10 mouse cellular contexts compared by ENCODE assay signal in the genomic region with DNA sequence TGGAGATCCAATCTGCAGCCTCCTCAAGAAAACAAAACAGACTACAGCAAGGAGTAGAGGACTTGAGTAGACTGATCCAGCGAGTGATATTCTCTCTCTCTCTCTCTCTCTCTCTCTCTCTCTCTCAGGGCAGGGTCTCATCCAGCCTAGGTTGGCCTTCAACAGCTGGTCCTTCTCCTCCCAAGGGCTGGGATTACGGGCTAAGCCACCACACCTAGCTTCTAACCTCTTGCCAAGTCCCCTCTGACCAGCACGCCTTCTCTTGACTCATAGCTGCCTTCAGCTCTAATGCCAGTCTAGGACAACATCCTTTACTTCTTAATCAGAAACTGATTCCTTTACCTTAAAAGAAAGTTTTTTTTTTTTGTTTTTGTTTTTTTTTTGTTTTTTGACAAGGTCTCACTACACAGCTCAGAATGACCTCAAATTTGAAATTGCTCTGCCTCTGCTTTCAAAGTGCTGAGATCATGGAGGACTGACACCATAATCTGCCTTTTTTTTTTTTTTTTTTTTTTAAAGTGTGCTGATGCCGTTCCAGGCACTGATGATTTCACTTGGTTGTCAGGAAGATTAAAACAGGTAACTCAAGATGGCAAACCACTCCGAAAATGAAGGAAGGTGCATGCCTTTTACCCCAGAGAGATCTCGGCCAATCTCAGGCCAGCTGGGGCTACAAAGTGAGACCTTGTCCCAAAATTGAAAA. TPM values are rescaled to one million over a fixed set of nuclear protein-coding genes. Genes with fewer than 3 reads are reported as not detected.
DNase-seq lines count a peak whose midpoint lies in the region; ATAC-seq and TF ChIP-seq lines count a peak whose summit lies in the region.
"Had no signal": no experiment of that assay in that cellular context is flagged by ENCODE, and none has a peak within 500 bp of the region (broad histone marks: within the 10 kb centered on the region; RNA-seq: fewer than 3 reads in every experiment).

No protein-coding gene starts in this region.

- DNase-seq in layer of hippocampus, adult 2 months (ENCODE audit: low spot score in 2 of 2): no peak
- no peak for DNase-seq in layer of hippocampus, postnatal 36 days
- no peak for DNase-seq in right cerebral cortex, postnatal 36 days (ENCODE audit: low spot score in 2 of 2)
- no peak for DNase-seq in yolk sac, embryonic 10.5 days (ENCODE audit: low spot score)
- DNase-seq: cerebellum, postnatal 10 days had no signal

- H3K4me3 ChIP-seq in layer of hippocampus, adult 2 months: no peak overlapping the region
- H3K4me3 ChIP-seq in E14TG2a.4 (replicated peaks; ENCODE audit: low read length): peak overlapping the region; percentile 64
- H3K4me3 ChIP-seq in brown adipose tissue, adult 24 weeks (ENCODE audit: insufficient read depth, low read depth, low read length): peak overlapping the region; percentile 11; the same call in 1 of the 2 replicates
- H3K4me3 ChIP-seq in liver, embryonic 15.5 days (replicated peaks): no peak overlapping the region
- H3K4me3 ChIP-seq: forebrain, embryonic 13.5 days; neural tube, embryonic 12.5 days had no signal

- H3K9me3 ChIP-seq in E14TG2a.4 (ENCODE audit: low read length): no peaks in the 10 kb centered on the region
- H3K9me3 ChIP-seq in liver, embryonic 15.5 days (replicated peaks): no peaks in the 10 kb centered on the region
- H3K9me3 ChIP-seq: forebrain, embryonic 13.5 days; neural tube, embryonic 12.5 days had no signal

- no peak overlapping the region for H3K9ac ChIP-seq in liver, embryonic 15.5 days
- H3K9ac ChIP-seq: forebrain, embryonic 13.5 days; neural tube, embryonic 12.5 days had no signal

- no peak for ATAC-seq in liver, embryonic 15.5 days (ENCODE audit: insufficient read depth)
- ATAC-seq: forebrain, embryonic 13.5 days had no signal

- peaks cover 95% of the 10 kb centered on the region for H3K4me1 ChIP-seq in E14TG2a.4 (replicated peaks; ENCODE audit: low read depth, low read length)
- peaks cover 32% of the 10 kb centered on the region for H3K4me1 ChIP-seq in brown adipose tissue, adult 24 weeks (ENCODE audit: control insufficient read depth, insufficient read depth, insufficient read length, low read length)
- H3K4me1 ChIP-seq in liver, embryonic 15.5 days (replicated peaks): peaks cover 80% of the 10 kb centered on the region
- H3K4me1 ChIP-seq: neural tube, embryonic 12.5 days had no signal

- H3K4me2 ChIP-seq in liver, embryonic 15.5 days: no peak overlapping the region
- H3K4me2 ChIP-seq: forebrain, embryonic 13.5 days; neural tube, embryonic 12.5 days had no signal

- 70% methylated on average over 6 of the region's 6 CpGs for whole genome bisulfite sequencing in liver, embryonic 15.5 days (ENCODE audit: insufficient replicate concordance)

- no peaks in the 10 kb centered on the region for H3K27me3 ChIP-seq in E14TG2a.4 (ENCODE audit: insufficient read depth, low read length)
- H3K27me3 ChIP-seq in liver, embryonic 15.5 days: no peaks in the 10 kb centered on the region
- H3K27me3 ChIP-seq: forebrain, embryonic 13.5 days; neural tube, embryonic 12.5 days had no signal

- no peak for TF ChIP-seq CTCF in layer of hippocampus, adult 2 months (conservative IDR thresholded peaks at IDR 0.05)
- no peak for TF ChIP-seq CTCF in E14TG2a.4 (conservative IDR thresholded peaks at IDR 0.05; ENCODE audit: low read length)

- H3K36me3 ChIP-seq in E14TG2a.4 (ENCODE audit: insufficient read depth, low read length): no peaks in the 10 kb centered on the region
- no peaks in the 10 kb centered on the region; the same call in 1 of the 2 replicates for H3K36me3 ChIP-seq in liver, embryonic 15.5 days (replicated peaks)
- H3K36me3 ChIP-seq: neural tube, embryonic 12.5 days had no signal

- peak overlapping the region; percentile 80 for H3K27ac ChIP-seq in layer of hippocampus, adult 2 months
- H3K27ac ChIP-seq in brown adipose tissue, adult 24 weeks (replicated peaks; ENCODE audit: low read depth, low read length): peak overlapping the region; percentile 99
- peak overlapping the region; percentile 87 for H3K27ac ChIP-seq in liver, embryonic 15.5 days (replicated peaks)
- H3K27ac ChIP-seq: forebrain, embryonic 13.5 days; neural tube, embryonic 12.5 days had no signal

RNA-seq across cellular contexts. Expression of gene Tubd1, which starts 33.5 kb away (rescaled TPM):
- total RNA-seq in layer of hippocampus, adult 2 months (2021): 1 to 10 TPM; 6.0 to 8.2 TPM
- total RNA-seq in layer of hippocampus, postnatal 36 days (2021): 1 to 10 TPM; 7.0 to 8.8 TPM
- polyA plus RNA-seq in brown adipose tissue, adult 24 weeks (2012; ENCODE audit: insufficient read depth, insufficient read length, missing spikeins): 7.5 and 9.3 TPM in 2 replicates
- 9.8 and 9.9 TPM in 2 replicates for polyA plus RNA-seq in liver, embryonic 15.5 days (2015; fragmentation: Nextera tagmentation; extraction: Ambion mirVana)

RNA-seq across cellular contexts. Expression of gene Rps6kb1, which starts 33.7 kb away (rescaled TPM):
- 10 to 100 TPM; 43.8 to 44.2 TPM for total RNA-seq in layer of hippocampus, adult 2 months (2021)
- 10 to 100 TPM; 38.5 to 41.6 TPM for total RNA-seq in layer of hippocampus, postnatal 36 days (2021)
- 42.7 and 44.0 TPM in 2 replicates for polyA plus RNA-seq in brown adipose tissue, adult 24 weeks (2012; ENCODE audit: insufficient read depth, insufficient read length, missing spikeins)
- 18.9 and 23.5 TPM in 2 replicates for polyA plus RNA-seq in liver, embryonic 15.5 days (2015; fragmentation: Nextera tagmentation; extraction: Ambion mirVana)

Comparison
In these comparisons a context has a peak if more than half of its experiments do, and no peak if none do; other contexts are left out.
1. H3K4me3 ChIP-seq: peak in E14TG2a.4 (single experiment) and brown adipose tissue, adult 24 weeks (single experiment); none in layer of hippocampus, adult 2 months (single experiment) and liver, embryonic 15.5 days (single experiment).
2. Peak in every context shown above with its lines, with median percentiles within 50 percentile points of each other: H3K27ac ChIP-seq.